Mouse (Mus musculus) lung, adult 2 months (tissue): ENCODE results near the gene Cgn. TPM values are rescaled to one million over a fixed set of nuclear protein-coding genes. Genes with fewer than 3 reads are reported as not detected.

Source experiments
- DNase-seq: peaks from one replicate; pipeline ENCODE4 v3.0.0; 2022
- H3K4me1 ChIP-seq: fragments of 200-500 bp; 2 replicates; pipeline ENCODE4 v1.6.1; 2011; ENCODE audit warnings: low read length; ENCODE audit not compliant: control insufficient read depth, insufficient read depth
- H3K4me3 ChIP-seq: fragments of 200-500 bp; replicated peaks from 2 replicates; pipeline ENCODE3; 2011; ENCODE audit warnings: low read depth, mild to moderate bottlenecking, control low read depth, low read length; ENCODE audit errors: extremely low read depth
- CTCF ChIP-seq: fragments of 200-500 bp; IDR thresholded peaks from 2 replicates; pipeline ENCODE4 v1.5.1; 2011; ENCODE audit warnings: mild to moderate bottlenecking, low read length, control low read depth; ENCODE audit not compliant: insufficient read depth
- POLR2A ChIP-seq: fragments of 200-500 bp; IDR thresholded peaks from 2 replicates; pipeline ENCODE4 v1.6.1; 2011; ENCODE audit warnings: low read depth, mild to moderate bottlenecking, control low read depth, low read length, borderline replicate concordance; ENCODE audit errors: extremely low read depth
- WGBS: fragments of 180-500 bp; shearing (Covaris S2); methylation state at CpG from one replicate; pipeline ENCODE4 v1.1.7; 2018; 5-methylcytosine and 5-hydroxymethylcytosine counted together
- polyA plus RNA-seq: library from polyadenylated mRNA; depleted of rRNA; stranded (reverse); fragments of >200 nt; gene quantifications from 2 replicates; pipeline ENCODE4 v1.2.3, GENCODE M21; 2012; rRNA removed

Cgn gene
- polyA plus RNA-seq: 18.8 and 27.8 TPM in 2 replicates

- 0 out of 2 replicates have a peak, but pooled peaks cover 2% of the 10 kb centered on the region for H3K4me1 ChIP-seq
- H3K4me3 ChIP-seq: peak within 1 kb of the TSS; percentile 56
- WGBS: under 1% methylated on average over 35 of the region's 35 CpGs
- DNase-seq: peak; percentile 95
- no peak for TF ChIP-seq CTCF
- peak; percentile 79; the same call in 1 of the 2 replicates for TF ChIP-seq POLR2A
Measured at GRCm38 (mm10) chr3:94786367-94786835, at the start of gene Cgn. Cgn (minus strand) TSS chr3:94786492.

GRCm38 (mm10) chr3:94835396-94835795 is 49.1 kb upstream of the Cgn start:
- no peak for TF ChIP-seq POLR2A
- no peak for TF ChIP-seq CTCF
- H3K4me3 ChIP-seq: no peak overlapping the region
- WGBS: 35% methylated on average over 3 of the region's 3 CpGs
- DNase-seq: no peak
- H3K4me1 ChIP-seq: peaks cover 10% of the 10 kb centered on the region

DNA sequence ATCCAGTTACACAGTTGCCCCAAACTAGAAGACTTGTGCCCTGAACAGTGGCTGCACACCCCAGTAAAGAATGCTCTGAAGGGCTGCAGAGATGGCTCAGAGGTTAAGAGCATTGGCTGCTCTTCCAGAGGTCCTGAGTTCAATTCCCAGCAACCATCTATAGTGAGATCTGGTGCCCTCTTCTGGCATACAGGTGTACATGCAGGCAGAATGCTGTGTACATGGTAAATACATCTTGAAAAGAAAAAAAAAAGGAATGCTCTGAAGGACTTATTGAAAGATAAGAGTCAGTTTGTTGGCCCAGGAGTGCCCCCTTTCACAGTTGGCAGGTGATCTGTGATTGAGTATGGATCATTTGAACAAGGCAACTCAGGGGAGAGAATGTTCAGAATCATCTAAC is 47.1 kb upstream of the Cgn start:
- H3K4me3 ChIP-seq: no peak overlapping the region
- DNase-seq: no peak
- no peak for TF ChIP-seq CTCF
- TF ChIP-seq POLR2A: no peak
- peaks cover 2% of the 10 kb centered on the region; the same call in 1 of the 2 replicates for H3K4me1 ChIP-seq

DNA sequence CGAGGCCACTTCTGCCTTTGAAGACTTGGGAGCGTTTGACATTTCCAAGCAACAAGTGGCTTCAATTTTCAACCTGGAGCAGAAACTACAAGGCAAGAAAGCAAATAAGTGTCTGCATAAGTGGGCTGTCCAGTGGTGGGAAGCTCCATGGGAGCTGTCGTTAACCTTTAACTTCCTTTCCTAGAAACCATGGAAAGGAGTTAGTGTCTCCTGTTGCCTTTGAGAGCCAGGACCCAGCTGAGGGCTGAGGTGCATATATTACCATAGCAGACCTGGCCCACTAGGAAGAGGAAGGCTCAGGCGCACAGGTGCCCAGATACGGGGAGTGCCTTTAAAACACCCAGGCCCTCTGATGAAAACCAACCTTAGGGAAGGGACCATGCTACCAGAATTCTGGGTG is 46.4 kb upstream of the Cgn start:
- Histone ChIP-seq H3K4me3 (no peak overlapping the region), H3K4me1 (peaks cover 2% of the 10 kb centered on the region; the same call in 1 of the 2 replicates)
- DNase-seq: no peak
- 60% methylated on average over 5 of the region's 5 CpGs for WGBS
- no peak for TF ChIP-seq CTCF
- no peak for TF ChIP-seq POLR2A

DNA sequence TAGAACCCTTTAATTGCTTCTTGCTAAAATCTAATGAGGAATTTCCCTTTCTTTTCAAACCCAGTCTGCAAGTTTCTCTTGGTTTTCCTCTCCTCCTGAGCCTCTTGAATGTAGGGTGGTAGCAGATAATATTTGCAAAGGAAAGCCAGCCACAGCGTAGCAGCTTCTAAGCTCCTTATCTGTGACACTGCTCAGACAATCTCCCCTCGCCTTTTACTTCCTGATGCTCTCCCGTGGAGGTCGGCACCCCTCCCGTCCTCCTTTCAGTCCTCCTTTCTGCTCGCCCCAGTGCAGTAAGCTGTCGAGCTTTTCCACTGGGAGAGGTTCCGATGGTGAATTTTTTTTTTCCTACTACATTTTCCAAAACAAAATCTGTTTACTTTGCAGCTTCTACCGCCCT is 45.8 kb upstream of the Cgn start:
- Histone ChIP-seq H3K4me1 (peaks cover 2% of the 10 kb centered on the region; the same call in 1 of the 2 replicates), H3K4me3 (no peak overlapping the region)
- no peak for TF ChIP-seq POLR2A
- TF ChIP-seq CTCF: no peak
- DNase-seq: no peak
- WGBS: 15% methylated on average over 9 of the region's 9 CpGs

DNA sequence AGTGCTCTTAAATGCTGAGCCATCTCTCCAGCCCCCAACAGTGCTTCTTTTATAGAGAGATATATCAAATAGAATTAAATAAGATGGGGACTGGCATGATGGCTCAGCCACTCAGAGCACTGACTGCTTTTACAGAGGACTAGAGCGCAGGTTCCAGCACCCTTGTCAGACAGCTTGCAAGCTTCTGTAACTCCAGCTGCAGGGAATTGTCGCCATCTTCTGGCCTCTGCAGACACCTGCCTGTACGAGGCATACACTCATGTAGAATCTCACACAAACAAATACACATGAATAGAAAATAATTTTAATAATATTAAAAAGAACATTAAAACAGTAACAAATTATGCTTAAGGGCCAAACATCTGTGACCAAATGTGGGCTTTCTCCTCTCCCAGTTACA is 37.8 kb upstream of the Cgn start:
- 82% methylated on average over 3 of the region's 3 CpGs for WGBS
- TF ChIP-seq CTCF (0 out of 2 replicates have a peak, but pooled peaks have one; percentile 4), POLR2A (no peak)
- H3K4me1 ChIP-seq: no peaks in the 10 kb centered on the region
- H3K4me3 ChIP-seq: no peak overlapping the region
- DNase-seq: no peak

DNA sequence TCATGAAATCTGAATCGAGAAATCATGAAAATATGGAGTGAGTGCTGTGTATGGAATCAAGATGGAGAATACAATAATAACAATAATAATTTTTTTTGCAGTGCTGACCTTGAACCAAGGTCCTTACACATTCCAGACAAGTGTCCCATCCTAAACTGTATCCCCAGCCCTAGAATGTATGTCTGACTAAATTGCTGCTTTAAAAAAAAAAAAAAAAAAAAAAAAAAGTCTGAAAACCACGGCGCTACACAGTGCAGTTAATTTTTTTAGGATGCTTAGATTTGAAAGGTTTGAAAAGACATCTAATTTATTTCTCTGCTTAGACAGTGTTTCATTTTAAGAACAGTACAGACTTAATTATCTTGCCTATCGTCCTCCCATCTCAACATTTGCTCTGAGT is 35.8 kb upstream of the Cgn start:
- no peak for DNase-seq
- Histone ChIP-seq H3K4me1 (no peaks in the 10 kb centered on the region), H3K4me3 (no peak overlapping the region)
- WGBS: 73% methylated on average over 4 of the region's 4 CpGs
- TF ChIP-seq CTCF (no peak), POLR2A (no peak)

DNA sequence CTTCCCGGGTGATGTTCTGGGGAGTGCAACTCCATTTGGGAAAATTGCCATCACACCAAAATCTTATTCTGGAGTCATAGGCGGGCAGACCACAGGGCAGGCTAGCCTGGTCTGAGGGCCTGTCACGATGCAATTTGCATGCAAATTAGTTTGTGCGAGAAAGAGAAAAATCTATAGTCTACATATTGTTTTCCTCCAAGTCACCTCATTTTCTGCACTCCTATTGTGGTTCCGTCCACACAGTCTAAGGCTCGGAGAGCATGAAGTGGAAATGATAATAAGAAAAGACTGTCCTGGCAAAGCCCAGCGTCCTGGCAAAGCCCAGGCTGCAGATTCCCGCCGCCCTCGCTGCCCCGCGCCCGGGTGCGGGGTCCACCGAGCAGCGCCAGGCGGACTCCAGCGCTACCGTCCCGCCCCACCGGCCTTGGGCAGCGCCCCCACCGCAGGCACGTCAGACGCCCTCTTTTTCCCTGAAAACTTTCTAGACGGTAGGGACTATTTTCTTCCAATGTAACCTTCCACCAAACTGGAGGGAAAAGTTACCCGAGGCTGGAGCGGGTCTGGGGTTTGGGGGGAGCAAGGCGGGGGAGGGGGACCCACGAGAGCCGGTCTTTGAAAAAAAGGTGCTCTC is 34.8 kb upstream of the Cgn start:
- peak overlapping the region; percentile 88 for H3K4me3 ChIP-seq
- WGBS: 2% methylated on average over 31 of the region's 31 CpGs
- H3K4me1 ChIP-seq: no peaks in the 10 kb centered on the region
- peak; percentile 51 for DNase-seq
- TF ChIP-seq CTCF (no peak), POLR2A (no peak)

DNA sequence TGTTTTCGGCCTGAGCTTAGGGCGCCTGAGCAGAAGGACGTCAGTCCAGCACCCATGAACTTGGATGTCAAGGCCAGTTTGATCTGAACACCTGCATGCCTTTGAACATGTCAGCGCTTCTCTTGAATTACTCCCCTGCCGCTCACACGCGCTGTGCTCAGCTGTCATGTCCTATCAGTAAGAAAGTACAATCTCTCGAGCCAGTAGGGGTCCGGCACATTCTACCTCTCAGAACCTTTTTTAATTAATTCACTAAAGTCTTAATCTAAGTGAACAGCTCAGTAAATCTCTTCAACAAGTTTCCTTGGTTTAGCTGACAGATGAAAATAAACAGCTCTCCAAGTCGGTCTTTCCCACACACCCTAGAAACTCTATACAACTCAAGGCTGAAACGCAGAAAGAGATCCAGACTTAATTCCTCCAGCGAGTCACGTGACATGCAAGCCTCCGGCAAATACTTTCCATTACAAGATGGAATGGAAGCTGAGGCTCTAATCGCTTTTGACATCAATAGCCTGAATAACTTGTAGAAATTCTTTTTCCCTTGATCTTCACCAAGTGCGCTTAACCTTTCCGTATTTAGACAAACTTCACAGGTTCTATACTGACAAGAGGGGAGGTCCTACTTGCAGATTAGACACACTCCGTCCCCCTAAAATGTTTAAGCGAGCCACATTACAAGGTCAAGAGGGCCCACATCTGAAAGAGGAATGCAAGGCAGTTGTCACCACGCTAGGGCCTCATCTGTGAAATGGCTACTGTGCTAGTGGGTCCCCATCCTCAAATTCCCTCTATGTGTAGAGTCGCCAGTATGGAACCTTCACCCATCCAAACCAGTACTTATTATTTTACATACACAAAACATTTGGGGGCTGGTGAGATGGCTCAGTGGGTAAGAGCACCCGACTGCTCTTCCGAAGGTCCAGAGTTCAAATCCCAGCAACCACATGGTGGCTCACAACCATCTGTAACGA is 33.4 kb upstream of the Cgn start:
- WGBS: 69% methylated on average over 24 of the region's 24 CpGs
- DNase-seq: no peak
- no peak overlapping the region for H3K4me3 ChIP-seq
- TF ChIP-seq CTCF (no peak), POLR2A (no peak)
- no peaks in the 10 kb centered on the region for H3K4me1 ChIP-seq
